Mouse (Mus musculus) frontal cortex, postnatal 25 days (tissue): ENCODE data around the gene Popdc2.
A peak's percentile ranks its signal among the peaks of the same experiment; 100 is the strongest.

Experiments
- DNase-seq, 2 experiments: peaks; one replicate each; pipeline ENCODE4 v3.0.0; 2022; ENCODE audit warnings: low spot score in 2 of 2

Popdc2 gene

DNA sequence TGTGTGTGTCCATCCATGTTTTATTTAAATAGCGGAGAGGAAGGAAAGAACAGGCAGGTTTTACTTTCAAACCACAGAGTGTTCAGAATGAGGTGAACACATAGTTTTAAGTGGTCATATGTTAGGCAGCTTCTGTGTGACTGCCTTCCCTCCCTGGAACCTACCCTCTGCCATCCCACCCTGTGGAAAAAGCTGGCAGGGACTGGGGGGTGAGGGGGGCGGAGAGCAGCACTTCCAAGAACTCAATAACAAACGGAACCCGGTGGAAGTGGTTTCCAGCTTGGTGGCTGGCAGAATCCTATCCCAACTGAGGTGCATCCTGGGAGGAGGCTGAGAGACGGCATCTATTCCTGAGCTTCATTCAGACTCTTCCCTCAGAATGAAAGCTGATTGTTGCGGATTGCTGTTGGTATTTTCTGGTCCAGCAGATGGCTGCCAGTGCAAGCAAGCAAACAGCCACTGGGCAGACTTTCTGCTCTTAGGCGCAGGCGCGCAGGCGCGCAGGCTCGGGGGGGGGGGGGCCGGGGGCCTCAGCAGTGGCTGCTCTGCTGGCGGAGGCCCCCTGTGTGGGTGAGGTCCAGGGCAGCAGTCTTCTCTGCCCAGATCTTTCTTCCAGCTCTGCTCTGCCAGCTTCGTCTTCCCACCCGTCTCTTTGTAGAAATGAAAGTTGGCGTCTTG, 14.3 kb downstream of the Popdc2 start:
- DNase-seq = peak in 1 of 2 experiments; percentile 39

DNA sequence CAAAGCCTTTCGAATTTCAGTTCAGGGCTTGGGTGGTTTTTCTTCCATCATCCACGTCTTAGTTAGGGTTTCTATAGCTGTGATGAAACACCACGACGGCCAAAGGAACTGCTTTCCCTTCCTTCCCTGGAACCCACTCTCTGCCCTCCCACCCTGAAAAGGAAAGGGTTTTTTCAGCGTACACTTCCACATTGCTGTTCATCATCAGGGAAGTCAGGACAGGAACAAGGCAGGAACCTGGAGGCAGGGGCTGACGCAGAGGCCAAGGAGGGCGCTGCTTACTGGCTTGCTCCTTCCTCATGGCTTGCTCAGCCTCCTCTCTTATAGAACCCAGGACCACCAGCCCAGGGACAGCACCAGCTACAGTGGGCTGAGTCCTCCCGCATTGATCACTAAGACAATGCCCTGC, 14.8 kb downstream of the Popdc2 start:
- no peak for DNase-seq

DNA sequence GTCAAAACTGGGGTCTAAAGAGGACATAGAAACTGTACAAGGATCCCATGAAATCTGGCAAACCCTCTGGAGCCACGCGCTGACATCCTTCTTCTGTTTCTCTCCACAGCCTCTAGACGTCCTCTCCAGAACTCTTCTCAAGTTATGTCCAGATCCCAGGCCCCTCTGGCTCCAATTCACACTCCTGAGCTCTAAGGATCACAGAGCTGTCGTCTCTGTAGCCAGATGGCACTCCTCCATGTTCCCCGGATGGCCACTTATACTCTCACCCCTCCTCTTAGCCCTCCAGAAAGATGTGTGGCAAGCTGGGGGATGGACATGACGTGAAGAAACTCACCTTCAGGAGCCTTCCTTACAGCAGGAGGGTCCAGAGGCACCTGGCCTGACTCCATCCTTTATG, 15.5 kb downstream of the Popdc2 start:
- DNase-seq = no peak

GRCm38 (mm10) chr16:38378591-38378990, 16.6 kb downstream of the Popdc2 start:
- no peak for DNase-seq

- no peak for DNase-seq
These were observed 17.1 kb downstream of the Popdc2 start for GRCm38 (mm10) chr16:38379088-38379487.

DNA sequence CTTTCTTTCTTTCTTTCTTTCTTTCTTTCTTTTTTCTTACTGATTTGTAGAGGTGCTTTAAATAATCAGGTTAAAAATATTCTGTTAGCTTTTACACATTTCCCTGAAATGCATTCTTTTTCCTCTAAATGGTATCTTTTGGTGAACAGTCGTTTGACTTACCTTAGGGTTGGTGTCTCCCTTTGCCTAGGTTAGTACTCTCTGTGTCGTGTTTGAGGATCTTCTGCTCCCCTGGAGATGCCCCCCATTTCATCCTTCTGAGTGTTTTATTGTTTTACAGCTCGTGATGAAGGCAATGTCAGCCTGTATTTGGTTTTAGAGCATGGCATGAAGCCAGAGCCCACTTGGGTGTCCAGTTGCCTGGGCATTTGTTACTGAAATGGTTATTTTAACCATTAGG, 17.5 kb downstream of the Popdc2 start:
- no peak for DNase-seq

DNA sequence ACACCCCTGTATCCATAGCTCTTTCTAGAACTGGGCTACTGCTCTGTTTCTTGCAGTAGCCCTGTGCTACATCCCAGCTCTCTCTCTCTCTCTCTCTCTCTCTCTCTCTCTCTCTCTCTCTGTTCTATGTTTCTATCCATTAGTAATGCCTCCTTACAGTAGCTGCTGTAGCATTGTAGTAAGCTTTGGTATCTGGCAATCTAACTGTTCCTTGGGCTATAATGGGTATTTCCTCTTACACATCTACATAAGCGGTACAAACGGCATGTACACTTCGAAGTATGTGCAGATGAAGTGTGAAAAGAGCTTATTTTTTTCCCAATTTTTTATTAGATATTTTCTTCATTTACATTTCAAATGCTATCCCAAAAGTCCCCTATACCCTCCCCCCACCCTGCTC, 17.9 kb downstream of the Popdc2 start:
- no peak for DNase-seq

GRCm38 (mm10) chr16:38383683-38384082, 21.7 kb downstream of the Popdc2 start:
- DNase-seq = no peak

GRCm38 (mm10) chr16:38385184-38385634, 23.2 kb downstream of the Popdc2 start:
- no peak for DNase-seq

DNA sequence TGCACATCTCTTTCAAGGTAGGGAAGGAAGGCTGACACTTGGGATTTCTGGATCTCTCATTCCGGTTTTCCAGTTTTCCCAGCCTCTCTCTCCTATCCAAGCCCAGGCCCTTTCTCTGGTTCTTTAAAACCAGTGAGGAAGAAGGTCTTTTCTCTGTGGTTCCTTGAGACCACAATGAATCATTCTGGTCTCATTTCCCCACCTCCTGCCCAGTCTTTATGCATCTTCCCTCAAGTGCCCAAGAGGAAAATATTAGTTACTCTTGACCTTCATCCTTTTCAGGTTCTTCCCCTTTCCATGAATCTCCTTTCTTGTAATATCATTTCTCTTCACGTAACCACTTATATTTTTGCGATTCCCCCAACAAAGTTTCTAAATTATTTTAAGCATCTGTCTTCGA, 23.7 kb downstream of the Popdc2 start:
- DNase-seq = no peak

DNA sequence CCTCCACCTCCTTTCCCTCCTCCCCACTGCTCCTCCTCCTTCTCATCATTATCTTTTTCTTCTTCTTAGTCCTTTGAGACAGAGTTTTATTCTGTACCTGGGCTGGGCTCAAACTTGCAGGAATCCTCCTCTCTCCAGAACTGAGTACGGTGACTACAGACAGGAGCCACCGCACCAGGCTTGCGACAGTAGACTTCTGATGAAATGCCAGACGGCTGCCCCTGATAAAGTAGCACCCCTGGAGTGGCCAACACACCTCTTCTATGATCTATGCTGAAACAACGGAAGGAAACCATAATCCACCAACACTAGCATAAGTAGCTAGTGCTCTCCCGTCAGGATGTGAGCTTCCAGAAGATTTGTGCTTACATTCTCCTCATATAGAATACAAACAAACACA, 25.4 kb downstream of the Popdc2 start:
- no peak for DNase-seq

GRCm38 (mm10) chr16:38388757-38389156, 26.7 kb downstream of the Popdc2 start:
- no peak for DNase-seq

- no peak for DNase-seq
These were observed 27.4 kb downstream of the Popdc2 start for GRCm38 (mm10) chr16:38389284-38389893.

- DNase-seq = no peak
These were observed 28.3 kb downstream of the Popdc2 start for GRCm38 (mm10) chr16:38390322-38390721.

- DNase-seq = no peak
These were observed 30.3 kb downstream of the Popdc2 start for GRCm38 (mm10) chr16:38392126-38392894.

DNA sequence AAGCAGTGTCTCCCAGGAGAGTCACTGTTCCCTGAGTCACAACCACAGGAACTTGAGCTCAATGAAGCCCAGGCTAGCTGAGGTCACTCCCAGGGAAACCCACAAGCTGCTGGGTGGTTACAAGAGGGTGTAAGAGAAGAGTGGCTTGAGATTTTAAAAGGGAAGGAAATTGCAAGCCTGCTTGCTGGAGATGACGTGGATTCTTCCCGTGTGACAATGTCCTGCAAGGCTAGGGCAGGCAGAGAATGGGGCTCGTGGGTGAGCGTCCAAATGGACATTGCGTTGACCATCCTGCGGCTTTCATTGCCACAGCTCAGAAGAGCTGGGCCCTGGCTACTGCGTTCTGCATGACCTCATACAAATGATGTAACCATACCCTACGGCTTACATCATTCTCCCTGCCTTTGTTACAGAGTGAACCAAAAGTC, 32.2 kb downstream of the Popdc2 start:
- no peak for DNase-seq

DNA sequence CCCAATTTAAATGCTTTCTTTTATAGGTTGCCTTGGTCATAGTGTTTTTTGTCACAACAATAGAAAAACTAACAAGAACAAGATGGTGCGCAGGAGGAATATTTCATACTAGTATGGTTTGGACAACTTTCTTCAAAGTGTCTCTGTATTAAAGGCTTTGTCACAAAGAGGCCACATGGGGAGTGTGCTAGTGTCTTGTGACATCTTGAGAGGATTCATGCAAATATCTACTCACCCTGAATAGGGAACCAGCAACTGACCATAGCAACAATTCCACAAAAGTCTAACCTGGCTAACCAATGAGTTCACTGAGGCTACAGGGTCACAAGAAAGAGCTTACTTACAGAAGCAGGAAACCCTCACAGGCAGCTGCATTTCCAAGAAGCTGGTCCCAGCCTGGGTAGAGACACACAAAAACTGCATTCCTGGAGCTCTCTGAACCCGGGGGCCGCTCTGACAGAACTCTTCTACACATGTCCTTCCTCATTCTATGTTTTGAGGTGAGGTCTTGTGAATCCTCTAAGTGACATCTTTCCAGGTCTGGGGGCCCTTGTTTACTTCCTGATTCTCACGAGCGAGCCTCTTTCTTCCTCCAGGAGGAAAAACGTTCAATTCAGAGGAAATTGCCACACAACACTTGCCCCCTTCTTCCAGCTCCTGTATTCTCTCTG, 33.2 kb downstream of the Popdc2 start:
- no peak for DNase-seq

GRCm38 (mm10) chr16:38396155-38396554, 34.1 kb downstream of the Popdc2 start:
- no peak for DNase-seq

DNA sequence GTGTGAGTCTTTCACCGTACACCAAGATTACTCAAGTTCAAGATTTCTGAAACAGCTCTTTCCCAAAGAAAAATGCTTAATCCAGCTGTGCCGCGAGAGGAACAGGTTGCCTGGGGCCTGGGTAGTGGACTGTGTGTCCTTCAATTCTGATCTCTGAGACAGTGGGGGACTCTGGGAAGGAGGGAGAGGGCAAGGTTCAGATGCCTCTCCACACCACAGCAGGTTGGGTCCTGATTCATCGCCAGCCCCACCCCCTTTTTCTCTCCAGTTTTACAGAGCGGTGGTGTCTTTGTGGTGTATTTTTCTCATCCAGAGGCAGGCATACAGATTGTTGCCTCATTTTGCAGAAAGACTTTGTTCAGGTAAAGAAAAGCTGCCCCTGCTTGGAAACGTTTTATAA, 36.3 kb downstream of the Popdc2 start:
- no peak for DNase-seq

- DNase-seq = no peak
These were observed 37.1 kb downstream of the Popdc2 start for GRCm38 (mm10) chr16:38399076-38399475.

DNA sequence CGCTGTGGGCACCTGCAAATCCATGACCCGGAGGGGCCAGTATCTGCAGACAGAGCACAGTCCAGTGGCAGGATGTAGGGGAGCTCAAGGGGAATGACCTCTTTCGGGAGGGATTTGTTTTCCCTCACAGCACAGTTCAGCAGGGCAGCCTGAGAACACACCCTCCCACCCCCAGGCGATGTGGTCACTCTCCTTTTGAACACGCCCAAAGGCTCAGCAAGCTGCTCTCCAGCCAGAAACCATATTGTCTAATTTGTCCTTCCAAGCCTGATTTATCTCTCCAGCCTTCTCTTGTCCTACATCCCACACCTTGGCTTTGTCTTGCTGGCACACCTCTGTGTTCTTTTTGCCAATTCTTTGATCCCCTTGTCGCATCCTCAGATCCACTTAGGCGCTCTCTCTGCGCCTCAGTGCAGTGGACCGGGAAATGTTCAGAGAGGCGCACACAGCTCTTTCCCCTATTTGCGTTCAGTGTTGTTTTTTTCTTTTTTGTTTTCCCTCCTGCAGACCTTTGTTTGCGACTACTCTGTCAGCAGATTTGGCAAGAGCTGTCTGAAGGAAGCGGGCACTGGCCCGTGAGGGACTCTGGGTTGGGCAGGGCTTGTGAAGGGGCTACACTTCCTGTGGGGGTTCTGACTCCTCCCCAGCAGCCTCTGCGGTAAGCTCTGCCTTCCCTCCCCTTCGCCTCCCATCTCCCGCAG, 37.7 kb downstream of the Popdc2 start:
- DNase-seq = peak in 1 of 2 experiments; percentile 9
